Mouse (Mus musculus) small intestine, adult 2 months (tissue): ENCODE data around the gene Serpina12.

Source experiments
- CTCF ChIP-seq: fragments of 200-500 bp; IDR thresholded peaks from 2 replicates; pipeline ENCODE4 v1.5.1; 2012; ENCODE audit warnings: low read depth, mild to moderate bottlenecking, control low read depth, inconsistent platforms, low read length, moderate library complexity, mixed read lengths; ENCODE audit not compliant: insufficient replicate concordance, insufficient read length; ENCODE audit errors: extremely low read depth
- POLR2A ChIP-seq: fragments of 200-500 bp; IDR thresholded peaks from 2 replicates; pipeline ENCODE4 v1.6.1; 2012; ENCODE audit warnings: low read depth, mild to moderate bottlenecking, control low read depth, inconsistent platforms, low read length, moderate library complexity

GRCm38 (mm10) chr12:103988754-103989513 lies 55.3 kb downstream of the Serpina12 start:
- TF ChIP-seq POLR2A (no peak), CTCF (no peak)
